8 mouse cellular contexts compared by ENCODE assay signal in genomic region chr4:129376961-129377545, GRCm38 (mm10). TPM values are rescaled to one million over a fixed set of nuclear protein-coding genes. Genes with fewer than 3 reads are reported as not detected.
DNase-seq lines count a peak whose midpoint lies in the region; ATAC-seq lines count a peak whose summit lies in the region.

No protein-coding gene starts in this region.

- H3K36me3 ChIP-seq in limb, embryonic 15.5 days, result no peaks in the 10 kb centered on the region
- H3K36me3 ChIP-seq in midbrain, embryonic 16.5 days (ENCODE audit: control insufficient read depth, insufficient read depth, low read length), result no peaks in the 10 kb centered on the region
- no peaks in the 10 kb centered on the region for H3K36me3 ChIP-seq in stomach, embryonic 15.5 days

- peak overlapping the region; percentile 82 for H3K9ac ChIP-seq in limb, embryonic 15.5 days
- H3K9ac ChIP-seq in midbrain, embryonic 16.5 days (ENCODE audit: low read depth, low read length), result peak overlapping the region; percentile 88
- H3K9ac ChIP-seq in stomach, embryonic 15.5 days, result peak overlapping the region; percentile 85

- ATAC-seq in granulocyte monocyte progenitor cell, adult 5-6 weeks (replicated peaks; ENCODE audit: poor library complexity, severe bottlenecking), result peak; percentile 37
- 0 out of 2 replicates have a peak, but pooled peaks have one; percentile 27 for ATAC-seq in limb, embryonic 15.5 days (ENCODE audit: insufficient number of reproducible peaks, low FRiP score, low TSS enrichment, low read depth)
- peak; percentile 68 for ATAC-seq in midbrain, embryonic 16.5 days
- ATAC-seq in stomach, embryonic 15.5 days (ENCODE audit: insufficient read depth, low FRiP score, low read depth), result peak; percentile 72

- H3K4me3 ChIP-seq in limb, embryonic 15.5 days, result peak overlapping the region; percentile 84
- H3K4me3 ChIP-seq in midbrain, embryonic 16.5 days (ENCODE audit: low read depth, low read length), result peak overlapping the region; percentile 85
- peak overlapping the region; percentile 83 for H3K4me3 ChIP-seq in stomach, embryonic 15.5 days (replicated peaks)

- no peaks in the 10 kb centered on the region for H3K9me3 ChIP-seq in limb, embryonic 15.5 days
- no peaks in the 10 kb centered on the region for H3K9me3 ChIP-seq in midbrain, embryonic 16.5 days (replicated peaks; ENCODE audit: control insufficient read depth, low read length, poor library complexity, severe bottlenecking)
- no peaks in the 10 kb centered on the region for H3K9me3 ChIP-seq in stomach, embryonic 15.5 days

- peaks cover 17% of the 10 kb centered on the region; the same call in 1 of the 2 replicates for H3K4me1 ChIP-seq in limb, embryonic 15.5 days
- H3K4me1 ChIP-seq in midbrain, embryonic 16.5 days (ENCODE audit: control insufficient read depth, insufficient read depth, low read length), result peaks cover 16% of the 10 kb centered on the region
- 0 out of 2 replicates have a peak, but pooled peaks cover 5% of the 10 kb centered on the region for H3K4me1 ChIP-seq in stomach, embryonic 15.5 days

- peak; percentile 51 for DNase-seq in urinary bladder, postnatal 14 days (ENCODE audit: low spot score)
- no peak for DNase-seq in urinary bladder, postnatal 10 days (ENCODE audit: low spot score)
- peak; percentile 67 for DNase-seq in embryo, embryonic 11 days
- DNase-seq in kidney, adult 18-20 months, result peak; percentile 67

- H3K27me3 ChIP-seq in limb, embryonic 15.5 days, result no peaks in the 10 kb centered on the region
- H3K27me3 ChIP-seq in midbrain, embryonic 16.5 days (ENCODE audit: control insufficient read depth, insufficient read depth, low read depth, low read length), result peaks cover 3% of the 10 kb centered on the region; the same call in 1 of the 2 replicates
- H3K27me3 ChIP-seq in stomach, embryonic 15.5 days (replicated peaks), result no peaks in the 10 kb centered on the region

- H3K4me2 ChIP-seq in limb, embryonic 15.5 days, result peak overlapping the region; percentile 70
- H3K4me2 ChIP-seq in midbrain, embryonic 16.5 days (ENCODE audit: low read length), result peak overlapping the region; percentile 73
- H3K4me2 ChIP-seq in stomach, embryonic 15.5 days, result peak overlapping the region; percentile 69

- WGBS in limb, embryonic 15.5 days, result under 1% methylated on average over 52 of the region's 68 CpGs
- WGBS in midbrain, embryonic 16.5 days, result under 1% methylated on average over 29 of the region's 68 CpGs
- WGBS in stomach, embryonic 15.5 days, result under 1% methylated on average over 57 of the region's 68 CpGs

- peak overlapping the region; percentile 94 for H3K27ac ChIP-seq in limb, embryonic 15.5 days
- peak overlapping the region; percentile 89 for H3K27ac ChIP-seq in midbrain, embryonic 16.5 days (ENCODE audit: low read length)
- H3K27ac ChIP-seq in stomach, embryonic 15.5 days, result peak overlapping the region; percentile 93

RNA-seq across cellular contexts. Expression of gene Zbtb8a, which starts 0.9 kb away (rescaled TPM):
- 0.30 and 5.4 TPM in 2 replicates for total RNA-seq in granulocyte monocyte progenitor cell, adult 5-6 weeks (2014; fragmentation: Nextera tagmentation)
- total RNA-seq in granulocyte monocyte progenitor cell, adult 5-6 weeks (2017), result 6.9 and 7.6 TPM in 2 replicates
- polyA plus RNA-seq in limb, embryonic 15.5 days (2015; fragmentation: Nextera tagmentation; extraction: Ambion mirVana), result 15.8 and 16.4 TPM in 2 replicates
- 23.2 and 23.4 TPM in 2 replicates for polyA plus RNA-seq in midbrain, embryonic 16.5 days (2015; fragmentation: Nextera tagmentation; extraction: Ambion mirVana)
- polyA plus RNA-seq in stomach, embryonic 15.5 days (2015; fragmentation: Nextera tagmentation; extraction: Ambion mirVana), result 17.2 and 18.1 TPM in 2 replicates

RNA-seq across cellular contexts. Expression of gene Zbtb8os, which starts 41.6 kb away (rescaled TPM):
- 87.7 and 90.3 TPM in 2 replicates for total RNA-seq in granulocyte monocyte progenitor cell, adult 5-6 weeks (2014; fragmentation: Nextera tagmentation)
- total RNA-seq in granulocyte monocyte progenitor cell, adult 5-6 weeks (2017), result 67.3 and 124 TPM in 2 replicates
- polyA plus RNA-seq in limb, embryonic 15.5 days (2015; fragmentation: Nextera tagmentation; extraction: Ambion mirVana), result 39.1 and 47.0 TPM in 2 replicates
- polyA plus RNA-seq in midbrain, embryonic 16.5 days (2015; fragmentation: Nextera tagmentation; extraction: Ambion mirVana), result 15.1 and 17.7 TPM in 2 replicates
- polyA plus RNA-seq in stomach, embryonic 15.5 days (2015; fragmentation: Nextera tagmentation; extraction: Ambion mirVana), result 45.7 and 51.4 TPM in 2 replicates

RNA-seq across cellular contexts. Expression of gene Rbbp4, which starts 41.9 kb away (rescaled TPM):
- 160 and 220 TPM in 2 replicates for total RNA-seq in granulocyte monocyte progenitor cell, adult 5-6 weeks (2014; fragmentation: Nextera tagmentation)
- total RNA-seq in granulocyte monocyte progenitor cell, adult 5-6 weeks (2017), result 133 and 136 TPM in 2 replicates
- polyA plus RNA-seq in limb, embryonic 15.5 days (2015; fragmentation: Nextera tagmentation; extraction: Ambion mirVana), result 326 and 338 TPM in 2 replicates
- 267 and 295 TPM in 2 replicates for polyA plus RNA-seq in midbrain, embryonic 16.5 days (2015; fragmentation: Nextera tagmentation; extraction: Ambion mirVana)
- polyA plus RNA-seq in stomach, embryonic 15.5 days (2015; fragmentation: Nextera tagmentation; extraction: Ambion mirVana), result 330 and 336 TPM in 2 replicates
